Mouse (Mus musculus): Measurements from ENCODE around the gene Brpf1. TPM values are rescaled to one million over a fixed set of nuclear protein-coding genes. Genes with fewer than 3 reads are reported as not detected.
"Not testable (repeated sequence)": the region's sequence is repeated elsewhere in the genome, so short reads cannot be mapped to it uniquely, and the experiment has no call there.

Brpf1 gene
- polyA plus RNA-seq, 1 experiment: 34.5 TPM

- no peak for TF ChIP-seq POLR2A (IDR thresholded peaks at IDR 0.05; ENCODE audit: borderline replicate concordance, extremely low read depth, insufficient read depth, insufficient read length, poor library complexity, severe bottlenecking)
- no peak for TF ChIP-seq CTCF (IDR thresholded peaks at IDR 0.05; ENCODE audit: borderline replicate concordance, extremely low read depth, insufficient read depth, insufficient read length)
- DNase-seq (ENCODE audit: low read depth): peak; percentile 17
These were observed 664 bp downstream of the Brpf1 start for GRCm38 (mm10) chr6:113307481-113308121.

- TF ChIP-seq CTCF (IDR thresholded peaks at IDR 0.05; ENCODE audit: borderline replicate concordance, extremely low read depth, insufficient read depth, insufficient read length) (no peak), POLR2A (IDR thresholded peaks at IDR 0.05; ENCODE audit: borderline replicate concordance, extremely low read depth, insufficient read depth, insufficient read length, poor library complexity, severe bottlenecking) (no peak)
- peak; percentile 56 for DNase-seq (ENCODE audit: low read depth)
These were observed 1.2 kb downstream of the Brpf1 start for GRCm38 (mm10) chr6:113308141-113308540.

- DNase-seq (ENCODE audit: low read depth): no peak
- TF ChIP-seq CTCF (IDR thresholded peaks at IDR 0.05; ENCODE audit: borderline replicate concordance, extremely low read depth, insufficient read depth, insufficient read length): no peak
- TF ChIP-seq POLR2A (IDR thresholded peaks at IDR 0.05; ENCODE audit: borderline replicate concordance, extremely low read depth, insufficient read depth, insufficient read length, poor library complexity, severe bottlenecking): no peak
These were observed 9.0 kb downstream of the Brpf1 start for GRCm38 (mm10) chr6:113315972-113316371.

GRCm38 (mm10) chr6:113326533-113327315, 19.8 kb downstream of the Brpf1 start, which contains the start of gene Ogg1:
Gene Ogg1, plus strand, starts transcription at chr6:113326972.
- TF ChIP-seq CTCF (IDR thresholded peaks at IDR 0.05; ENCODE audit: borderline replicate concordance, extremely low read depth, insufficient read depth, insufficient read length) (no peak), POLR2A (IDR thresholded peaks at IDR 0.05; ENCODE audit: borderline replicate concordance, extremely low read depth, insufficient read depth, insufficient read length, poor library complexity, severe bottlenecking) (peak; percentile 71; the same call in 1 of the 2 replicates)
- peak; percentile 100 for DNase-seq (ENCODE audit: low read depth)

GRCm38 (mm10) chr6:113329396-113329795, 22.5 kb downstream of the Brpf1 start:
- DNase-seq (ENCODE audit: low read depth): no peak
- TF ChIP-seq CTCF (IDR thresholded peaks at IDR 0.05; ENCODE audit: borderline replicate concordance, extremely low read depth, insufficient read depth, insufficient read length): no peak
- TF ChIP-seq POLR2A (IDR thresholded peaks at IDR 0.05; ENCODE audit: borderline replicate concordance, extremely low read depth, insufficient read depth, insufficient read length, poor library complexity, severe bottlenecking): no peak

- no peak for DNase-seq (ENCODE audit: low read depth)
- TF ChIP-seq CTCF (IDR thresholded peaks at IDR 0.05; ENCODE audit: borderline replicate concordance, extremely low read depth, insufficient read depth, insufficient read length) (no peak), POLR2A (IDR thresholded peaks at IDR 0.05; ENCODE audit: borderline replicate concordance, extremely low read depth, insufficient read depth, insufficient read length, poor library complexity, severe bottlenecking) (no peak)
These were observed 23.6 kb downstream of the Brpf1 start for GRCm38 (mm10) chr6:113330547-113330946.

- TF ChIP-seq CTCF (IDR thresholded peaks at IDR 0.05; ENCODE audit: borderline replicate concordance, extremely low read depth, insufficient read depth, insufficient read length) (no peak), POLR2A (IDR thresholded peaks at IDR 0.05; ENCODE audit: borderline replicate concordance, extremely low read depth, insufficient read depth, insufficient read length, poor library complexity, severe bottlenecking) (no peak)
- DNase-seq (ENCODE audit: low read depth): no peak
These were observed 24.8 kb downstream of the Brpf1 start for GRCm38 (mm10) chr6:113331721-113332120.

GRCm38 (mm10) chr6:113332734-113333133, 25.8 kb downstream of the Brpf1 start:
- not testable (repeated sequence) for DNase-seq (ENCODE audit: low read depth)

GRCm38 (mm10) chr6:113333137-113333950, 26.4 kb downstream of the Brpf1 start:
- TF ChIP-seq CTCF (IDR thresholded peaks at IDR 0.05; ENCODE audit: borderline replicate concordance, extremely low read depth, insufficient read depth, insufficient read length) (no peak), POLR2A (IDR thresholded peaks at IDR 0.05; ENCODE audit: borderline replicate concordance, extremely low read depth, insufficient read depth, insufficient read length, poor library complexity, severe bottlenecking) (no peak)

GRCm38 (mm10) chr6:113334216-113334615, 27.3 kb downstream of the Brpf1 start:
- TF ChIP-seq POLR2A (IDR thresholded peaks at IDR 0.05; ENCODE audit: borderline replicate concordance, extremely low read depth, insufficient read depth, insufficient read length, poor library complexity, severe bottlenecking) (no peak), CTCF (IDR thresholded peaks at IDR 0.05; ENCODE audit: borderline replicate concordance, extremely low read depth, insufficient read depth, insufficient read length) (no peak)
- no peak for DNase-seq (ENCODE audit: low read depth)

More at GRCm38 (mm10) chr6:113333137-113333950, 26.4 kb downstream of the Brpf1 start:
- DNase-seq (ENCODE audit: low read depth): peak; percentile 90

Data from brain, embryonic 14.5 days (tissue).